Mouse (Mus musculus) cortical plate, adult 2 months (tissue): ENCODE data around the gene Acvr1b.

Source experiments
- CTCF ChIP-seq: fragments of 200-500 bp; IDR thresholded peaks from 2 replicates; pipeline ENCODE4 v1.5.1; 2011; ENCODE audit warnings: mild to moderate bottlenecking, control low read depth, low read length; ENCODE audit not compliant: insufficient read depth; ENCODE audit errors: extremely low read depth
- POLR2A ChIP-seq: fragments of 200-500 bp; IDR thresholded peaks from 2 replicates; pipeline ENCODE4 v1.6.1; 2011; ENCODE audit warnings: mild to moderate bottlenecking, low read length, control low read depth; ENCODE audit not compliant: insufficient read depth; ENCODE audit errors: extremely low read depth

DNA sequence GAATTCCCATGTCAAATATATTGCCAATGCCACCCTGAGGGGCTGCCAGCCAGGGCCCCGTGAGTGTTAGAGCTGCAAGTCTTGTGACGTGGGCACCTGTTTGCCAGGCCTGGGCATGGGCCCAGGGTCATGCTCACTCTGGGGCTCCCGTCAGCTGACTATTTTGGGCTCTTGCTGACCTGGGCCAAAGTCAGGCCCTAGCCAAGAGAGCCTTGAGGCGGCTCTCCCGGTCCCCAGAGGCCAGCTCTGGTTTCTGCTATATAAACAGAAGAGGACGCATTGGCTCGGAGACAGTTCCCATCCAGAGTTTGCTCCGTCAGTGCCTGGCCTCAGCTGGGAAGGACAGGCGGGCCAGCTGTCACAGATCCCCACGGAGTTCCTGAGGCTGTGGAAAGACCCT lies 86.5 kb downstream of the Acvr1b start:
- TF ChIP-seq POLR2A (no peak), CTCF (no peak)
